Mouse (Mus musculus): ENCODE results near the gene Ddi2. TPM values are rescaled to one million over a fixed set of nuclear protein-coding genes. Genes with fewer than 3 reads are reported as not detected.

The Ddi2 gene
- total RNA-seq, 2 experiments from 2014 or later, result 42.8 to 50.1 TPM

GRCm38 (mm10) chr4:141655908-141656608 is 67.2 kb downstream of the Ddi2 start:
- no peak overlapping the region; the same call in 1 of the 2 replicates for H3K4me3 ChIP-seq
- peak overlapping the region; percentile 70 for H3K27ac ChIP-seq
- TF ChIP-seq CTCF (conservative IDR thresholded peaks at IDR 0.05), result no peak
- peak; percentile 29 to 58 for DNase-seq (ENCODE audit: low spot score in 2 of 2)

DNA sequence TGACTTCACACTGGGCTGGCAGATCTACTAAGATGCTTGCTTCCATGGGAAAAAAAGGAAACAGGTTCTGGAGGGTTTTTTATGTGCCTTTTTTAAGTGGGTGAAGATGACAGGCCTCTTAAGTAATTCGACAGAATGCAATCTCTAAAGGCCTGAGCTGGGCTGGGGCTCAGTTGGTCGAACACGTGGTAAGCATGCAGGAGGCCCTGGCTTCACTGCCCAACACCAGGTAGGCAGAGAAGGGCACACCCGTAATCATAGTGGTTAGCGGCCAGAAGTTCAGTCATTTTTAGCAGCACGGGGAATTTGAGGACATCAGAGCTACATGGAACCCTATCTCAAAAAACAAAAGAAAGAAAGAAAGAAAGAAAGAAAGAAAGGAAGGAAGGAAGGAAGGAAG is 68.7 kb downstream of the Ddi2 start:
- no peak for DNase-seq (ENCODE audit: low spot score in 2 of 2)
- Histone ChIP-seq H3K27ac (peak overlapping the region; percentile 57), H3K4me3 (no peak overlapping the region)
- TF ChIP-seq CTCF (conservative IDR thresholded peaks at IDR 0.05), result no peak

DNA sequence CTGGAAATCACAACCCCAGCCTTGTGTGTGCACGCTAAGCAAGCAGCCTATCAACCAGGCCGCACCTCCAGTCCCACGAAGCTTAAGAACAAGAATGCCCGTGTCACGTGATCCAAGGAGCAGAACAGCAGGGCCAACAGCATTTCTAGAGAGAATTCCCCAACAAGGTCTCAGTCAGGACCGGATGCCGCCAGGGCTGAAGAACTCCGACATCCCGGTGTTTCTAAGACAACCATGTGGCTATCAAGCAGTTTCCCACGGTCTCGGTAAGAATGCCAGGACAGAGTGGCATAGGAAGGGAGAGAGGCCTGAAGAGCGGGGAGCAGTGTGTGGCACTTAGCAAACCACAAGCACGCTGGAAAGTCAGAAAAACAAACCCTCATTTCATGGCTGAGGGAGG is 69.4 kb downstream of the Ddi2 start:
- Histone ChIP-seq H3K27ac (peak overlapping the region; percentile 57), H3K4me3 (no peak overlapping the region)
- TF ChIP-seq CTCF (conservative IDR thresholded peaks at IDR 0.05), result no peak
- no peak for DNase-seq (ENCODE audit: low spot score in 2 of 2)

GRCm38 (mm10) chr4:141653044-141653443 is 70.2 kb downstream of the Ddi2 start:
- TF ChIP-seq CTCF (conservative IDR thresholded peaks at IDR 0.05), result no peak
- H3K4me3 ChIP-seq, result no peak overlapping the region

DNA sequence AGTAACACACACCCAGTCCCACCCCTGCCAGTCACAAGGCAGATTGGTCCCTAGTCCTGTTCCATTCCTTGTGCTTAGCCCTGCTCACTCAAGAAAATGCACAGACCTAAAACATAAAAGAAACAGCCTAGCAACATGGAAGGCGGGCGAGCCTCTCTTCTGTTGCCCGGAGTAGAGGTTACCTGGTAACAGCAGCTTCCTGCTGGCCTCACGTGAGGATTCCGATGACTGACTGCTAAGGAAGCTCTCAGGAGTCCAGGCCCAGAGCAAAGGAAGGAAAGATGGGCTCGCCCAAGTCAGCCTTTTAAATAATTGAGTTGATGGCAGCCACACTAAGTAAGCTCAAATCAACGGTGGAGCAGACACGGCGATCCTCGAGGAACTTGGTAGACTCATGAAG is 71.3 kb downstream of the Ddi2 start:
- no peak overlapping the region for H3K4me3 ChIP-seq
- H3K27ac ChIP-seq, result peak overlapping the region; percentile 28; the same call in 1 of the 2 replicates
- no peak for TF ChIP-seq CTCF (conservative IDR thresholded peaks at IDR 0.05)

More at GRCm38 (mm10) chr4:141653044-141653443, 70.2 kb downstream of the Ddi2 start:
- peak overlapping the region; percentile 57; the same call in 1 of the 2 replicates for H3K27ac ChIP-seq
- no peak for DNase-seq (ENCODE audit: low spot score in 2 of 2)

DNA sequence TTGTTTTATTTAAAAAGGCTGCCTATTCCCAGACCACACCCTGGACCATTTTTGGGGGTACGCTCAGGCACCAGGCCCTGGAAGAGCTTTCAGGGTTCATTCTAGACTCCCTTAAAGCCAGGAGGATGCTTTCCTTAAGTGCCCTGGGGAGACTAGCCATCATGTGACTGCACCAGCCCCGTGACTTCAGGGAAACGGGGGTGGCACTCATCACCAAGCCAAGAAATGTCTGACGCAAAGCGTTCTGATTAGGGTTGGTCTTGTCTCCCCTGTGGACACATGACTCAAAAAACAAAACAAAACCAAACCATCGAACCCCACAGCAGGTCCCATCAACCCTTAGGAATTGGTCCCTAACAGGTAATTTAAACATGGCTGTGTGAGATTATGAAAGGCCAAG is 71.9 kb downstream of the Ddi2 start:
- H3K27ac ChIP-seq, result peak overlapping the region; percentile 28; the same call in 1 of the 2 replicates
- DNase-seq (ENCODE audit: low spot score in 2 of 2), result no peak
- no peak for TF ChIP-seq CTCF (conservative IDR thresholded peaks at IDR 0.05)
- no peak overlapping the region for H3K4me3 ChIP-seq

More for the DNA sequence above, 71.3 kb downstream of the Ddi2 start:
- no peak for DNase-seq (ENCODE audit: low spot score in 2 of 2)

DNA sequence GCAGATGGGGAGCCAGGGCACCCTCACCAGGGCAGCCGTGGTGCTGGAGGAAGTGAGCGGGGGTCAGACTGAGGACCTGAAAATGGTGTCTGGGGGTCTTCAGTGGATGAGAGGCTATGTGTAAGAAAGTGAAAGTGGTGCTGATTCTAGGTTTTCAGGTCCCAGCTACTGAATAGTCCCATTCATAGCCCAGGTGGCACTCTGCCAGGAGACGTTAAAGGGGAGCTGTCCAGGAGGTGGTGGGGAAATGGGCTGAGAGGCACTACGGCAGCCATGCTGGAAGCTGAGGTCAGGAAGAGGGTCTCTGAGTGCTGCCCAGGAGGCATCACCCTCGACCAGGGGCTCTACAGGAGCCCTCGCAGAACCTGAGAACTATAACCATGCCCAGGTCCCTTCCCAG is 74.0 kb downstream of the Ddi2 start:
- no peak for TF ChIP-seq CTCF (conservative IDR thresholded peaks at IDR 0.05)
- no peak for DNase-seq (ENCODE audit: low spot score in 2 of 2)
- Histone ChIP-seq H3K27ac (peak overlapping the region; percentile 67), H3K4me3 (no peak overlapping the region)

- DNase-seq (ENCODE audit: low spot score in 2 of 2), result no peak
- TF ChIP-seq CTCF (conservative IDR thresholded peaks at IDR 0.05), result no peak
- no peak overlapping the region for H3K4me3 ChIP-seq
- peak overlapping the region; percentile 67; the same call in 1 of the 2 replicates for H3K27ac ChIP-seq
Observed at GRCm38 (mm10) chr4:141648262-141648661, 75.0 kb downstream of the Ddi2 start.

- no peak overlapping the region for H3K4me3 ChIP-seq
- H3K27ac ChIP-seq, result no peak overlapping the region
- DNase-seq (ENCODE audit: low spot score in 2 of 2), result no peak
- no peak for TF ChIP-seq CTCF (conservative IDR thresholded peaks at IDR 0.05)
Observed at GRCm38 (mm10) chr4:141647187-141647586, 76.0 kb downstream of the Ddi2 start.

GRCm38 (mm10) chr4:141645988-141646387 is 77.2 kb downstream of the Ddi2 start:
- Histone ChIP-seq H3K27ac (no peak overlapping the region; the same call in 1 of the 2 replicates), H3K4me3 (no peak overlapping the region)
- DNase-seq (ENCODE audit: low spot score in 2 of 2), result no peak
- no peak for TF ChIP-seq CTCF (conservative IDR thresholded peaks at IDR 0.05)

DNA sequence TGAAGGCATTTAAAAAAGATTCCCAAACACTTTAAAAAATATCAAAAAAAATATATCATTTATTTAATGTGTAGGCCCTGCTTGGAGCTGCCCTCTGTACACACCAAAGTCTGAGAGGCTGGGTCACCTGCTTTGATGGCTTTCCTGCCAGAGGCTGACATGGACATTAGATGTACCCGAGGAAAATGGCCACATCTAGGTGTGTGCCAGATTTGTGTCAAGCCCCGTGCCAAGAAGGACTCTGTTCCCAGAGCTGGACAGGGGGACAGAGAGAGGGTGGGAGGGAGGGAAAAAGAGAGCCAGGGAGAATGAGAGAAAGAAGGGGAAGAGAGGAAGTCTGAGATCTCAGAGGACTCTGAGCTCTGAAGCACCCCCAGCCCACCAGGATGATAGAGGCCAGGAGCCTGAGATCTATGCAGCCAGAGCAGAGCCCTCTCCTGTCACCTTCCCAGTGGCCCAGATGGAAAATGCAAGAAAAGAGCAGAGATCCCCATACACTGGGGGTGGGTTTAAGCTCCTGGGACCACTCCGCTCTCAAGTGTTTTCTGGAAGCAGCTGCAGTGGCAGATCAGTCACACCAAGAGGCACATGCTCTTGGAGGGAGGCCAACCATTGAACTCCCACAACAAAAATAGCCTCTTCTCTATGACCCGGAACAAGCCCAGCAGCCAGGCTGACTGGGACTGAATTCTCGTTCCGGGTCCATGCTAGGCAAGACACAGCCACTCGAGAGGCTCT is 79.9 kb downstream of the Ddi2 start:
- peak; percentile 50 to 55 for DNase-seq (ENCODE audit: low spot score in 2 of 2)
- Histone ChIP-seq H3K4me3 (no peak overlapping the region), H3K27ac (peak overlapping the region; percentile 88)
- no peak for TF ChIP-seq CTCF (conservative IDR thresholded peaks at IDR 0.05)

DNA sequence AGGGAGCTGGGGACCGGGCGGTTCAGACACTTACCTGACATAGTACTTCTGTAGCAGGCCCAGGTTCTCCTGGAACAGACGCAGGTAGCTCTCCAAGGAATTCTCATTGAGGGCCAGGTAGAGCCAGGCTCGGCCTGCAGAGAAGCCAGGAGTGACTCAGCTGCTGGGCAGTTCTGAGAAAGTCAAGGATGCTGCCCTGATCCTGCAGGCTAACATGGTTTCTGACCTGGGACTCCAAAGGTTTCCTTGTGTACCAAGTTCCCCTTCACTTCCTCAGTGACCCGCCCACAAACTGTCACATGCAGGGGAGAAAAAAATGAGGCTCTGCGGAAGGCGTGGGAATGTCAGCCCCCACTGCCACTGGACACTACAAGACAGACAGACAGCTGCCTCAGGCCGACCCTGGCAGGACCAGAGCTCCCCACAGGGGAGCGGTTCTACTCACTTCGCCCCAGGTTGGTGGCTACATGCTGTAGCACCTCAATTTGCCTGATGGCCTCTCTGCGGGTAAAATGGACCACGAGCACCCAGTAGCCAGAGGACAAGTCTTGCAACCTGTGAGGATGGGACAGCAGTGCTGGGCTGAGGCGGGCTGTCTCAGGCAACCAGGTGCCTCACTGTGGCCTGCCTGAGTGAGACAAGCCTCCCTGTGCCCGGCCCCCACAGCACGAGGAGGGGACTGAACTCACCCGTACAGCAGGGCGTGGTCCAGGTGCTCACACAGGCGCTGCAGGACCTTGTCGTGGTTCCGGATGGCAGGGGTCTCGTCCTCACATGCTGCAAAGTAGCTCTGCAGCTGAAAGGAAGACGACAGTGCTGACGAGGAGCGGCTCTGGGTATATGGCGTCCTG is 81.0 kb downstream of the Ddi2 start:
- Histone ChIP-seq H3K27ac (peak overlapping the region; percentile 64), H3K4me3 (no peak overlapping the region)
- TF ChIP-seq CTCF (conservative IDR thresholded peaks at IDR 0.05), result no peak
- no peak for DNase-seq (ENCODE audit: low spot score in 2 of 2)

- TF ChIP-seq CTCF (conservative IDR thresholded peaks at IDR 0.05), result no peak
Observed at GRCm38 (mm10) chr4:141641353-141641771, 81.9 kb downstream of the Ddi2 start.

More at GRCm38 (mm10) chr4:141641353-141641771, 81.9 kb downstream of the Ddi2 start:
- H3K4me3 ChIP-seq, result no peak overlapping the region
- no peak for DNase-seq (ENCODE audit: low spot score in 2 of 2)
- H3K27ac ChIP-seq, result peak overlapping the region; percentile 64

Measured in layer of hippocampus, adult 2 months (tissue).